Mouse (Mus musculus): ENCODE data around the gene Apom.

- no peak for TF ChIP-seq CTCF (IDR thresholded peaks at IDR 0.05; ENCODE audit: insufficient read depth, low read depth, low read length)
- TF ChIP-seq POLR2A (IDR thresholded peaks at IDR 0.05; ENCODE audit: insufficient read depth, low read depth, low read length) = no peak
Observed at GRCm38 (mm10) chr17:35154616-35155015, 22.8 kb upstream of the Apom start.

Measured in olfactory bulb, adult 2 months (tissue).